Mouse (Mus musculus) CH12.LX (cell line): Measurements from ENCODE around the gene Ice2. TPM values are rescaled to one million over a fixed set of nuclear protein-coding genes. Genes with fewer than 3 reads are reported as not detected.

Source experiments
- DNase-seq: peaks from one replicate; pipeline ENCODE4 v3.0.0-alpha.2; 2013; ENCODE audit errors: extremely low read depth
- H3K27ac ChIP-seq: 2 replicates; pipeline ENCODE4 v1.5.1; 2012; ENCODE audit warnings: low read depth, mild to moderate bottlenecking, control low read depth, moderate library complexity; ENCODE audit not compliant: insufficient read depth
- H3K27me3 ChIP-seq: replicated peaks from 2 replicates; pipeline ENCODE3; 2012; ENCODE audit warnings: inconsistent platforms
- H3K36me3 ChIP-seq, 2 experiments: replicated peaks in 1 of 2; 2 replicates each; pipeline versions ENCODE3 to v1.6.1; 2012; ENCODE audit warnings: inconsistent platforms in 1 of 2, low read length in 1 of 2, mild to moderate bottlenecking in 1 of 2, mixed read lengths in 1 of 2, moderate library complexity in 1 of 2; ENCODE audit not compliant: control insufficient read depth in 1 of 2, insufficient read depth in 1 of 2
- H3K4me1 ChIP-seq, 2 experiments: 2 replicates each; pipeline ENCODE4 v1.6.1; 2012; ENCODE audit warnings: inconsistent platforms in 1 of 2, moderate library complexity in 1 of 2; ENCODE audit not compliant: insufficient read depth in 2 of 2, control insufficient read depth in 1 of 2
- H3K4me2 ChIP-seq: 2 replicates; pipeline ENCODE4 v1.6.1; 2012; ENCODE audit warnings: low read depth, mild to moderate bottlenecking, control low read depth; ENCODE audit not compliant: poor library complexity, insufficient read depth, severe bottlenecking
- H3K4me3 ChIP-seq, 3 experiments: fragments of 150-350 bp in 1 of 3; sonication (generic) in 1 of 3; replicated peaks in 1 of 3; 2 replicates each; pipeline versions ENCODE3 to v1.5.1; 2011 to 2012; ENCODE audit warnings: low read depth in 2 of 3, low read length in 2 of 3, mild to moderate bottlenecking in 2 of 3, moderate library complexity in 2 of 3, control low read depth in 1 of 3, improper control_type of control experiment in 1 of 3, inconsistent platforms in 1 of 3, mixed read lengths in 1 of 3; ENCODE audit not compliant: poor library complexity in 1 of 3
- H3K79me2 ChIP-seq: replicated peaks from 2 replicates; pipeline ENCODE4 v1.6.1; 2012; ENCODE audit warnings: mild to moderate bottlenecking, moderate library complexity; ENCODE audit not compliant: control insufficient read depth, poor library complexity, insufficient read depth, severe bottlenecking; ENCODE audit errors: extremely low read depth
- H3K9ac ChIP-seq: 2 replicates; pipeline ENCODE4 v1.6.1; 2012; ENCODE audit warnings: low read depth, mild to moderate bottlenecking, control low read depth, moderate library complexity; ENCODE audit not compliant: insufficient read depth
- H3K9me3 ChIP-seq: replicated peaks from 2 replicates; pipeline ENCODE3; 2012; ENCODE audit warnings: low read length, inconsistent platforms, mixed read lengths
- BHLHE40 ChIP-seq: IDR thresholded peaks from 2 replicates; pipeline ENCODE4 v1.6.1; 2011; ENCODE audit warnings: mild to moderate bottlenecking, low read depth, low read length, improper control_type of control experiment
- CHD1 ChIP-seq: IDR thresholded peaks from 2 replicates; pipeline ENCODE4 v1.6.1; 2012; ENCODE audit warnings: low read depth, low read length, improper control_type of control experiment, inconsistent platforms
- CHD2 ChIP-seq: IDR thresholded peaks from 2 replicates; pipeline ENCODE4 v1.6.1; 2011; ENCODE audit warnings: low read length, improper control_type of control experiment
- E2F4 ChIP-seq: IDR thresholded peaks from 2 replicates; pipeline ENCODE4 v1.6.1; 2011; ENCODE audit warnings: low read depth, low read length, improper control_type of control experiment; ENCODE audit not compliant: insufficient replicate concordance
- EP300 ChIP-seq: IDR thresholded peaks from 2 replicates; pipeline ENCODE4 v1.6.1; 2011; ENCODE audit warnings: low read length, improper control_type of control experiment
- GABPA ChIP-seq: IDR thresholded peaks from 2 replicates; pipeline ENCODE4 v1.6.1; 2012; ENCODE audit warnings: low read depth, low read length, improper control_type of control experiment, inconsistent platforms; ENCODE audit not compliant: insufficient replicate concordance
- JUN ChIP-seq: IDR thresholded peaks from 2 replicates; pipeline ENCODE4 v1.6.1; 2011; ENCODE audit warnings: low read depth, mild to moderate bottlenecking, low read length, improper control_type of control experiment, moderate library complexity; ENCODE audit not compliant: insufficient read depth
- JUND ChIP-seq: conservative IDR thresholded peaks from 2 replicates; pipeline ENCODE4 v1.6.1; 2011; ENCODE audit warnings: low read depth, low read length, improper control_type of control experiment
- KAT2A ChIP-seq: IDR thresholded peaks from 2 replicates; pipeline ENCODE4 v1.6.1; 2012; ENCODE audit warnings: low read length, improper control_type of control experiment, inconsistent platforms; ENCODE audit not compliant: insufficient replicate concordance
- MAFK ChIP-seq: IDR thresholded peaks from 2 replicates; pipeline ENCODE4 v1.6.1; 2011; ENCODE audit warnings: low read length, improper control_type of control experiment; ENCODE audit not compliant: insufficient replicate concordance
- MAX ChIP-seq: IDR thresholded peaks from 2 replicates; pipeline ENCODE4 v1.6.1; 2011; ENCODE audit warnings: low read length, improper control_type of control experiment
- MXI1 ChIP-seq: IDR thresholded peaks from 2 replicates; pipeline ENCODE4 v1.6.1; 2011; ENCODE audit warnings: mild to moderate bottlenecking, low read depth, low read length, improper control_type of control experiment
- MYC ChIP-seq: IDR thresholded peaks from 2 replicates; pipeline ENCODE4 v1.6.1; 2011; ENCODE audit warnings: low read depth, mild to moderate bottlenecking, improper control_type of control experiment, low read length
- NELFE ChIP-seq: IDR thresholded peaks from 2 replicates; pipeline ENCODE4 v1.6.1; 2011; ENCODE audit warnings: low read depth, low read length, improper control_type of control experiment
- NRF1 ChIP-seq: IDR thresholded peaks from 2 replicates; pipeline ENCODE4 v1.6.1; 2014; ENCODE audit warnings: low read depth, mild to moderate bottlenecking, inconsistent platforms, low read length, improper control_type of control experiment, moderate library complexity
- PAX5 ChIP-seq: IDR thresholded peaks from 2 replicates; pipeline ENCODE4 v1.6.1; 2012; ENCODE audit warnings: low read length, inconsistent platforms, mixed read lengths
- POLR2A ChIP-seq: IDR thresholded peaks from 2 replicates; pipeline ENCODE4 v1.6.1; 2011; ENCODE audit warnings: low read depth, mild to moderate bottlenecking, improper control_type of control experiment, low read length
- SIN3A ChIP-seq: IDR thresholded peaks from 2 replicates; pipeline ENCODE4 v1.6.1; 2012; ENCODE audit warnings: low read length, improper control_type of control experiment, inconsistent platforms
- SMC3 ChIP-seq: IDR thresholded peaks from 2 replicates; pipeline ENCODE4 v1.6.1; 2011; ENCODE audit warnings: low read depth, low read length, improper control_type of control experiment
- TBP ChIP-seq: conservative IDR thresholded peaks from 2 replicates; pipeline ENCODE4 v1.6.1; 2011; ENCODE audit warnings: low read depth, low read length, improper control_type of control experiment
- TCF12 ChIP-seq: IDR thresholded peaks from 2 replicates; pipeline ENCODE4 v1.6.1; 2014; ENCODE audit warnings: low read depth, mild to moderate bottlenecking, inconsistent platforms, low read length, improper control_type of control experiment
- USF2 ChIP-seq: conservative IDR thresholded peaks from 2 replicates; pipeline ENCODE4 v1.6.1; 2011; ENCODE audit warnings: low read depth, low read length, improper control_type of control experiment
- dilution Hi-C: fragments of 300-500 bp; cut with MboI; formaldehyde crosslinking; loops from 2 replicates; pipeline ENCODE4 v1.14.3; 2020; ENCODE audit warnings: low sequenced_read_pairs; ENCODE audit not compliant: extremely low pct_unique_long_range_greater_than_20kb, extremely low pct_ligation_motif_present
- in situ Hi-C: fragments of 300-500 bp; cut with MboI; formaldehyde crosslinking; loops from 3 replicates; pipeline ENCODE4 v1.14.3; 2019; ENCODE audit warnings: low sequenced_read_pairs, low pct_ligation_motif_present, low pct_unique_long_range_greater_than_20kb, mixed read lengths
- polyA plus RNA-seq: library from polyadenylated mRNA; unstranded; fragments of >175 nt; gene quantifications from 2 replicates; pipeline ENCODE4 v1.2.1, GENCODE M21; 2012; ENCODE audit warnings: low read depth; ENCODE audit not compliant: insufficient read length
- total RNA-seq, 2 experiments: library from RNA; depleted of rRNA; stranded (reverse); fragments of 300-350 nt in 1 of 2; fragments of >200 nt in 1 of 2; gene quantifications; 2 replicates each; pipeline ENCODE4 v1.2.3; 2012 to 2014

Gene Ice2
- total and polyA plus RNA-seq, 3 experiments, result 13.3 to 23.1 (median 14.9) TPM

DNA sequence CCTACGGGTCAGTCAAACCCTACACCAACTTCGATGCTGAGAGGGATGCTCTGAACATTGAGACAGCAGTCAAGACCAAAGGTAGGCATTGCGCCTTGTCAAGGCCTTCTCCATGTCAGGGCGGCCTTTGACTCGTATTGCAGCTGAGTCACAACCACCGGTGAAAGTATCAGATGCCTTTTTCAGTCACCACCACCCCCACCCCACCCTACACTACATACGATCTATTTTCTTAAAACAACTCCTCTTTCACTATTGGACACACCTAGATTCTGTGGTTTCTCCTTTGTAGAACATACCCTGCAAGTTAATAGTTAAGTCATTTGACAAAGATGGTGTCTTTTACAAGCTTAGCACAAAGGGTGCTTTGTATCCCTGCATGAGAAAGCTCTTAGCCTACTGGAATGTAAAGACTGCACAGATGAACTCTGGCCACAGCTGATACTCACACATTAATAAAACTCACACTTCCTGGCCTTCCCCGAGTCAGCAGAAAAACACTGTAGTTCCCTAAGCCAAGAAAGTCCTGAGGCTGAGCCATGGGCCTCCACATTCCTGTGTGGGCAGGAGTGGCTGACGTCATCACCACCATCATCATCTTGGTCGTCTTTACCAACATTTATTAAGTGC, 69.7 kb downstream of the Ice2 start:
- Histone ChIP-seq H3K4me1 (peaks cover 10 to 23% of the 10 kb centered on the region in 2 experiments), H3K9me3 (no peaks in the 10 kb centered on the region), H3K9ac (no peak overlapping the region), H3K4me2 (no peak overlapping the region), H3K4me3 (no peak overlapping the region), H3K27me3 (no peaks in the 10 kb centered on the region), H3K27ac (no peak overlapping the region), H3K36me3 (no peaks in the 10 kb centered on the region), H3K79me2 (no peaks in the 10 kb centered on the region)
- dilution Hi-C loops, result no loop called here
- DNase-seq, result no peak
- no peak for TF ChIP-seq EP300
- no peak for TF ChIP-seq NRF1
- no peak for TF ChIP-seq TCF12
- TF ChIP-seq JUND, result no peak
- no peak for TF ChIP-seq KAT2A
- no peak for TF ChIP-seq MXI1
- no peak for TF ChIP-seq TBP
- in situ Hi-C loops, result no loop called here

DNA sequence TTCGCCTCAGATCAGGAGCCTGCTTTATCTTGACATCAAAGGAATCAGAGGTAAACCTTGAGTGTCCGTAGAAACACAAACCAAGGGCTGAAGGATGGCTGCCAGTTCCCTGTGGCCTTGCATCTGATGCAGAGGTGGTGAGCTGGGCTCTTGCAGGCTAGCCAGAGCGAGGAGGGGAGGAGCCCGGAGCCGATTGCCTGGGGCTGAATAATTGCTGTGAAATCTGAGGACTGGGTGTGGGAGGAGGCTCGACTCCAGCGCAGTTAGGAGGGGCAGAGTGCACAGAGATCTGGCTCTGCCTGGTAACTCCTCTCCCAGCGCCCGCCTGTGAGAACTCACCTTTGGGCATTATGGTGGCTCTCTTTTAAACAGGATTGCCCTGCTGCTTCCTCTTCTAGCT, 71.3 kb downstream of the Ice2 start:
- no peak for DNase-seq
- H3K27ac ChIP-seq, result no peak overlapping the region
- in situ Hi-C loops, result no loop called here

DNA sequence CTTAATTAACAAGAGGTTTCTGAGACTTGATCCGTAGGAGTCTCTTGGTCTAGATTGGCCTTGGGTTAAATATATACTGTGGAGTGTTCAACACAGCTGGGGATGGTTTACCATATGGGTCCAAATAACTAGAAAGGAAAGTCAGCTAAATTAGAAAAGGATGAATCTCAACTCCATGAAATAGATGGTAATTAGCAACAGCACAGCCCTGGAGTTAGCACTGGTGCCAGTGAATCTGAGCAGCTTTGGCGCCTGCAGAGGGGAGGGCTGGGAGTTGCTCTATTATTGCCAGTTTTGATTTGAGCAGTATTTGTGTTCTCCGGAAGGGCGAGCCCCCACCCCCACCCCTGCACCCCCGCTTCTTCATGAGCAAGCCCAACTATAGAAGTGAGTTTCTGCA, 72.7 kb downstream of the Ice2 start:
- Histone ChIP-seq H3K9ac (no peak overlapping the region), H3K27me3 (no peaks in the 10 kb centered on the region), H3K4me2 (no peak overlapping the region), H3K4me3 (no peak overlapping the region), H3K79me2 (no peaks in the 10 kb centered on the region), H3K27ac (no peak overlapping the region), H3K9me3 (no peaks in the 10 kb centered on the region), H3K4me1 (peaks cover 10 to 23% of the 10 kb centered on the region in 2 experiments), H3K36me3 (no peaks in the 10 kb centered on the region)
- dilution Hi-C loops (no loop called here), in situ Hi-C loops (no loop called here)
- TF ChIP-seq SIN3A (no peak), NELFE (no peak), GABPA (no peak), JUND (no peak), POLR2A (no peak), E2F4 (no peak), BHLHE40 (no peak), MAFK (no peak), USF2 (no peak), PAX5 (no peak), CHD2 (no peak), CHD1 (no peak)
- no peak for DNase-seq

More for the DNA sequence above, 71.3 kb downstream of the Ice2 start:
- dilution Hi-C loops, result no loop called here
- Histone ChIP-seq H3K9me3 (no peaks in the 10 kb centered on the region), H3K79me2 (no peaks in the 10 kb centered on the region), H3K27me3 (no peaks in the 10 kb centered on the region), H3K4me1 (peaks cover 10 to 23% of the 10 kb centered on the region in 2 experiments), H3K4me3 (no peak overlapping the region)
- TF ChIP-seq EP300 (no peak), SMC3 (no peak), JUN (no peak), MYC (no peak), NELFE (no peak), MAX (no peak)
- TF ChIP-seq, all 38 proteins: peak for 0
- Histone ChIP-seq H3K4me2 (no peak overlapping the region), H3K36me3 (no peaks in the 10 kb centered on the region), H3K9ac (no peak overlapping the region)
